Mouse (Mus musculus): ENCODE measurements around the gene Kcnj1. TPM values are rescaled to one million over a fixed set of nuclear protein-coding genes. Genes with fewer than 3 reads are reported as not detected.

Kcnj1 gene
- polyA plus RNA-seq, 1 experiment from 2014 or later: not detected

GRCm38 (mm10) chr9:32384906-32385305 lies 12.6 kb downstream of the Kcnj1 start:
- H3K4me1 ChIP-seq (ENCODE audit: control insufficient read depth, insufficient read depth, low read length): 0 out of 2 replicates have a peak, but pooled peaks cover 4% of the 10 kb centered on the region
- no peak overlapping the region for H3K9ac ChIP-seq (ENCODE audit: low read depth, low read length)
- no peaks in the 10 kb centered on the region for H3K9me3 ChIP-seq (ENCODE audit: control insufficient read depth, low read length)
- ATAC-seq (ENCODE audit: low read depth): no peak
- no peak overlapping the region for H3K27ac ChIP-seq (replicated peaks; ENCODE audit: low read depth, low read length)
- no peaks in the 10 kb centered on the region for H3K27me3 ChIP-seq (replicated peaks; ENCODE audit: control insufficient read depth, insufficient read depth, low read length)
- WGBS: 87% methylated on average over 4 of the region's 4 CpGs
- H3K4me3 ChIP-seq (ENCODE audit: low read depth, low read length): no peak overlapping the region
- no peak overlapping the region for H3K4me2 ChIP-seq (ENCODE audit: low read depth, low read length)
- DNase-seq (ENCODE audit: low spot score): no peak
- no peaks in the 10 kb centered on the region for H3K36me3 ChIP-seq (ENCODE audit: control insufficient read depth, insufficient read depth, low read length)

GRCm38 (mm10) chr9:32388120-32388519 lies 15.8 kb downstream of the Kcnj1 start:
- Histone ChIP-seq H3K9ac (ENCODE audit: low read depth, low read length) (no peak overlapping the region), H3K4me1 (ENCODE audit: control insufficient read depth, insufficient read depth, low read length) (0 out of 2 replicates have a peak, but pooled peaks cover 4% of the 10 kb centered on the region), H3K9me3 (ENCODE audit: control insufficient read depth, low read length) (no peaks in the 10 kb centered on the region), H3K4me2 (ENCODE audit: low read depth, low read length) (no peak overlapping the region), H3K27ac (replicated peaks; ENCODE audit: low read depth, low read length) (no peak overlapping the region), H3K36me3 (ENCODE audit: control insufficient read depth, insufficient read depth, low read length) (no peaks in the 10 kb centered on the region), H3K27me3 (replicated peaks; ENCODE audit: control insufficient read depth, insufficient read depth, low read length) (no peaks in the 10 kb centered on the region), H3K4me3 (ENCODE audit: low read depth, low read length) (no peak overlapping the region)
- no peak for DNase-seq (ENCODE audit: low spot score)
- no peak for ATAC-seq (ENCODE audit: low read depth)
- 91% methylated on average over 1 of the region's 1 CpGs for WGBS

DNA sequence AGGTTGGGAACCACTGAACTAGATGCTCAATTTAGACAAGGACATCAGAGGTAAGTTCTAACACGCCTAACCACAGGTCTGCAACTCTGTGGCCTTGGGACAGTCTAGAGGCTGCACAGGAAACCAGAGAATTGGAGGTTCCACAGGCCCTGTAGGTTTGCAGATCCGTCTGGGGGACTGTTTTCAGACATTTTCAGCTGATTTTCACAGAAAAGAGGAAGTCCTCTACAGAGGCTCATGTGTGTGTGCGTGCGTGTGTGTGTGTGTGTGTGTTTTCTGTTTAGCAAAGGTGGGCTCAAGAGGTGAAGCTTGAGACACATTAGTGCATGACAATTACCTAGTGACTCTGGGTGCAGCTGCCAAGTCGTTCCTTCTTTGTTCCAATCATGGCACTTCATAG lies 18.8 kb downstream of the Kcnj1 start:
- no peaks in the 10 kb centered on the region for H3K27me3 ChIP-seq (replicated peaks; ENCODE audit: control insufficient read depth, insufficient read depth, low read length)
- H3K4me1 ChIP-seq (ENCODE audit: control insufficient read depth, insufficient read depth, low read length): 0 out of 2 replicates have a peak, but pooled peaks cover 1% of the 10 kb centered on the region
- no peak for DNase-seq (ENCODE audit: low spot score)
- H3K9me3 ChIP-seq (ENCODE audit: control insufficient read depth, low read length): no peaks in the 10 kb centered on the region
- no peak overlapping the region for H3K27ac ChIP-seq (replicated peaks; ENCODE audit: low read depth, low read length)
- H3K36me3 ChIP-seq (ENCODE audit: control insufficient read depth, insufficient read depth, low read length): no peaks in the 10 kb centered on the region
- no peak overlapping the region for H3K9ac ChIP-seq (ENCODE audit: low read depth, low read length)
- no peak overlapping the region for H3K4me2 ChIP-seq (ENCODE audit: low read depth, low read length)
- H3K4me3 ChIP-seq (ENCODE audit: low read depth, low read length): no peak overlapping the region
- WGBS: 79% methylated on average over 5 of the region's 5 CpGs
- ATAC-seq (ENCODE audit: low read depth): no peak

DNA sequence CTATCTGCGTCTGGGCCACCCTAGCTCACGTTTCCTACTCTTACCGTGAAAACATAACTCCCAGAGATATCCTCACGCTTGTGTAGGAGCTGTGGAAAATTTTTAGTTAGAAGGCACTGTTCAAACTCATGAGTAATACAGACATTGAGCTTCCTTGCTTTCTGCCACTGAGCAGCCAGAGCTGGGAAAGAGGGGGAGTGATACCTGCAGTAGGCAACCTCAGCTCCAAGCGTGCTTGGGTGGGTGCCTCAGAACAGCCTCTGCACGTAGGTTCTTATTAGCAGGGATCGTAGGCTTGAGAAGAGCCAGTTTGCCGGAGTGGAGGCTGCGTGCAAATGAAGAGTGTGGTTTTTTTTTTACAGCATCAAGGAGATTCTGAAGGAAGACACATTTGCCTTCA lies 19.4 kb downstream of the Kcnj1 start:
- ATAC-seq (ENCODE audit: low read depth) (no peak), DNase-seq (ENCODE audit: low spot score) (no peak)
- Histone ChIP-seq H3K4me1 (ENCODE audit: control insufficient read depth, insufficient read depth, low read length) (no peaks in the 10 kb centered on the region), H3K4me3 (ENCODE audit: low read depth, low read length) (no peak overlapping the region), H3K9ac (ENCODE audit: low read depth, low read length) (no peak overlapping the region), H3K4me2 (ENCODE audit: low read depth, low read length) (no peak overlapping the region), H3K36me3 (ENCODE audit: control insufficient read depth, insufficient read depth, low read length) (no peaks in the 10 kb centered on the region), H3K27ac (replicated peaks; ENCODE audit: low read depth, low read length) (no peak overlapping the region), H3K27me3 (replicated peaks; ENCODE audit: control insufficient read depth, insufficient read depth, low read length) (no peaks in the 10 kb centered on the region), H3K9me3 (ENCODE audit: control insufficient read depth, low read length) (no peaks in the 10 kb centered on the region)
- WGBS: 79% methylated on average over 9 of the region's 9 CpGs

DNA sequence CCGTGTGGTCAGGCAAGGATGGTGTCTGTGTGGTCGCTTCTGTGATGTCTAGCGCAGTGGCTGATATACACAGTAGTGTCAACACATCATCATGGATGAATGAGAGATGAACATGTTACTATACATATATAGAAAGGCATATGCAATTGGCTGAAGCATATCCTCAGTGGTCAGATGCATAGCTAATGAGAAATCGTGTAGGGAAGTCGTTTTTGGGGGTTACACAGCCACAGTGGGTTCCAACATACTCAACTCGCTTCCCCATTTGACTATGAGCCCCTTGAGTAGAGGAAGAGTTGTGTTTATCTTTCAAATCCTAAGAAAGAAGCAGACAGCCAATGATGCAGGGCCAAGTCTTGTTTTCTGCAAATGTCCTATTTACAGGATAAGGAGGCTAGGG lies 20.4 kb downstream of the Kcnj1 start:
- no peak overlapping the region for H3K9ac ChIP-seq (ENCODE audit: low read depth, low read length)
- no peaks in the 10 kb centered on the region for H3K27me3 ChIP-seq (replicated peaks; ENCODE audit: control insufficient read depth, insufficient read depth, low read length)
- H3K4me2 ChIP-seq (ENCODE audit: low read depth, low read length): no peak overlapping the region
- ATAC-seq (ENCODE audit: low read depth) (no peak), DNase-seq (ENCODE audit: low spot score) (no peak)
- no peak overlapping the region for H3K4me3 ChIP-seq (ENCODE audit: low read depth, low read length)
- WGBS: 78% methylated on average over 6 of the region's 6 CpGs
- H3K9me3 ChIP-seq (ENCODE audit: control insufficient read depth, low read length): no peaks in the 10 kb centered on the region
- no peaks in the 10 kb centered on the region for H3K4me1 ChIP-seq (ENCODE audit: control insufficient read depth, insufficient read depth, low read length)
- no peaks in the 10 kb centered on the region for H3K36me3 ChIP-seq (ENCODE audit: control insufficient read depth, insufficient read depth, low read length)
- no peak overlapping the region for H3K27ac ChIP-seq (replicated peaks; ENCODE audit: low read depth, low read length)

- no peaks in the 10 kb centered on the region for H3K9me3 ChIP-seq (ENCODE audit: control insufficient read depth, low read length)
- H3K27ac ChIP-seq (replicated peaks; ENCODE audit: low read depth, low read length): no peak overlapping the region
- no peak overlapping the region for H3K4me2 ChIP-seq (ENCODE audit: low read depth, low read length)
- 83% methylated on average over 4 of the region's 4 CpGs for WGBS
- no peak overlapping the region for H3K9ac ChIP-seq (ENCODE audit: low read depth, low read length)
- H3K4me3 ChIP-seq (ENCODE audit: low read depth, low read length): no peak overlapping the region
- H3K4me1 ChIP-seq (ENCODE audit: control insufficient read depth, insufficient read depth, low read length): no peaks in the 10 kb centered on the region
- ATAC-seq (ENCODE audit: low read depth) (no peak), DNase-seq (ENCODE audit: low spot score) (no peak)
- no peaks in the 10 kb centered on the region for H3K36me3 ChIP-seq (ENCODE audit: control insufficient read depth, insufficient read depth, low read length)
- no peaks in the 10 kb centered on the region for H3K27me3 ChIP-seq (replicated peaks; ENCODE audit: control insufficient read depth, insufficient read depth, low read length)
Measured at GRCm38 (mm10) chr9:32394761-32395161, 22.5 kb downstream of the Kcnj1 start.

- Histone ChIP-seq H3K4me2 (ENCODE audit: low read depth, low read length) (no peak overlapping the region), H3K36me3 (ENCODE audit: control insufficient read depth, insufficient read depth, low read length) (no peaks in the 10 kb centered on the region), H3K9me3 (ENCODE audit: control insufficient read depth, low read length) (no peaks in the 10 kb centered on the region), H3K27me3 (replicated peaks; ENCODE audit: control insufficient read depth, insufficient read depth, low read length) (no peaks in the 10 kb centered on the region), H3K4me3 (ENCODE audit: low read depth, low read length) (no peak overlapping the region), H3K9ac (ENCODE audit: low read depth, low read length) (no peak overlapping the region), H3K4me1 (ENCODE audit: control insufficient read depth, insufficient read depth, low read length) (no peaks in the 10 kb centered on the region), H3K27ac (replicated peaks; ENCODE audit: low read depth, low read length) (no peak overlapping the region)
- WGBS: 67% methylated on average over 2 of the region's 2 CpGs
- no peak for ATAC-seq (ENCODE audit: low read depth)
- DNase-seq (ENCODE audit: low spot score): no peak
Measured at GRCm38 (mm10) chr9:32400212-32400611, 27.9 kb downstream of the Kcnj1 start.

GRCm38 (mm10) chr9:32400662-32401161 lies 28.4 kb downstream of the Kcnj1 start:
- H3K9ac ChIP-seq (ENCODE audit: low read depth, low read length): no peak overlapping the region
- WGBS: 45% methylated on average over 5 of the region's 5 CpGs
- no peaks in the 10 kb centered on the region for H3K36me3 ChIP-seq (ENCODE audit: control insufficient read depth, insufficient read depth, low read length)
- H3K4me1 ChIP-seq (ENCODE audit: control insufficient read depth, insufficient read depth, low read length): no peaks in the 10 kb centered on the region
- no peak for ATAC-seq (ENCODE audit: low read depth)
- H3K27ac ChIP-seq (replicated peaks; ENCODE audit: low read depth, low read length): no peak overlapping the region
- no peaks in the 10 kb centered on the region for H3K27me3 ChIP-seq (replicated peaks; ENCODE audit: control insufficient read depth, insufficient read depth, low read length)
- H3K9me3 ChIP-seq (ENCODE audit: control insufficient read depth, low read length): no peaks in the 10 kb centered on the region
- no peak for DNase-seq (ENCODE audit: low spot score)
- no peak overlapping the region for H3K4me2 ChIP-seq (ENCODE audit: low read depth, low read length)
- H3K4me3 ChIP-seq (ENCODE audit: low read depth, low read length): no peak overlapping the region

DNA sequence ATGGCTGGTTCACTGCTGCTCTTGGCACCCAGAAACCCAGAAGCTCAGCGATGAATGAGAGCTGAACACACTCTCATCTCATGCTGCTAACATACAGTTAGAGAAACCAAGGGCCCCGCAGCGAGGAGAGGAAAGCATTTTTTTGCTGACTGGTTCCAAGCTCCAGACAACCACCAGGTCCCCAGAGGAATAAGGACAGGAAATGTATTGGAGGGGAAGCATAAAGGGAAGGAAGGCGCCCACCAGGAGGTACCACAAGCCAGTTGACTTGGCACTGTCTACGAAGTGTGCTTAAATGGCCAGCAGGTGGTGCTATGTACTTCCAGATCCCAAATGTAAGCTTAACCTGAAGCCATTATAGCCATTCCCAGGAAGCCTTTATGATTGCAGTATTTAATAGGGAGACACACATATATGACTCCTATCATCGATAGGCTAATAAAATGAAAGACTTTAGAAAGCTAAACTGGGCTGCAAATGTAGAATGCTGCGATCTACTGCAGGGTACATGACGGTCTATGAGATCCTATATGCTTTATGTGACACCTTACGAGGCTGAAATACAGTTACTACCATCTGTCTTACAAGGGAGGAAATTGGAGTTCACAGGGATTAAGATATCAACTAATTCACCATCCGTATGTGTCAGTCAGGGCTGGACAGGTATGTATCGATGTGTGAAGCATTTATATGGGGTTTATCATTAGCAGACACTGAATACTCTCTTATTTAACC lies 33.1 kb downstream of the Kcnj1 start:
- H3K4me2 ChIP-seq (ENCODE audit: low read depth, low read length): no peak overlapping the region
- no peaks in the 10 kb centered on the region for H3K36me3 ChIP-seq (ENCODE audit: control insufficient read depth, insufficient read depth, low read length)
- no peaks in the 10 kb centered on the region for H3K9me3 ChIP-seq (ENCODE audit: control insufficient read depth, low read length)
- H3K27ac ChIP-seq (replicated peaks; ENCODE audit: low read depth, low read length): no peak overlapping the region
- no peak overlapping the region for H3K9ac ChIP-seq (ENCODE audit: low read depth, low read length)
- DNase-seq (ENCODE audit: low spot score) (peak; percentile 90), ATAC-seq (ENCODE audit: low read depth) (peak; percentile 75)
- WGBS: 39% methylated on average over 11 of the region's 11 CpGs
- no peak overlapping the region for H3K4me3 ChIP-seq (ENCODE audit: low read depth, low read length)
- H3K27me3 ChIP-seq (replicated peaks; ENCODE audit: control insufficient read depth, insufficient read depth, low read length): 0 out of 2 replicates have a peak, but pooled peaks cover 15% of the 10 kb centered on the region
- H3K4me1 ChIP-seq (ENCODE audit: control insufficient read depth, insufficient read depth, low read length): peaks cover 8% of the 10 kb centered on the region; the same call in 1 of the 2 replicates

Measured in embryonic facial prominence, embryonic 14.5 days (tissue).